Mouse (Mus musculus) C2C12 (cell line): Measurements from ENCODE around the gene Gnaq.

Experiments used
- CEBPB ChIP-seq: IDR thresholded peaks from one replicate; pipeline ENCODE4 v1.6.1; 2011; ENCODE audit warnings: low read depth, mild to moderate bottlenecking, control low read depth, moderate library complexity
- CTCF ChIP-seq: IDR thresholded peaks from one replicate; pipeline ENCODE4 v1.5.1; 2011; ENCODE audit not compliant: control insufficient read depth, insufficient read depth, insufficient read length
- MAX ChIP-seq: IDR thresholded peaks from one replicate; pipeline ENCODE4 v1.6.1; 2011; ENCODE audit warnings: mild to moderate bottlenecking, control low read depth
- USF1 ChIP-seq: IDR thresholded peaks from one replicate; pipeline ENCODE4 v1.6.1; 2011; ENCODE audit warnings: low read depth, mild to moderate bottlenecking, control low read depth, moderate library complexity

DNA sequence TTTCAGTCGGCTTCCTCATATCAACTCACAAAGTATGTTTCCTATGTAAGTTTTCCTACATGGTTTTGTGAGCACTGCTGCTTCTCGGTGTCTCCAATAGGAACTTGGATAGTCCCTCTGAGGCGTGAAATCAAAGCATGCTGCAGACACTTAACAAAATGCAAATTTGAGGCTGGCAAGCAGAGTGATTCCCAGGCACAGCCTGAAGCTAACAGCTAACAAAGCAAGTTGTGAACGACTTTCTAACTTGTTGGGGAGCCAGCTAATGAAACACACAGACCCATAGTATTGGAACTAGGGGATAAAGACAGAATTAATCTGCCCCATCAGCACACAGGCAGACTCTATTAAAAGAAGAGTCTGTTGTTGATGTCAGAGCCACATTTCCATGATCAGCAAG, 47.4 kb upstream of the Gnaq start:
- TF ChIP-seq CTCF (no peak), CEBPB (no peak), MAX (no peak), USF1 (no peak)
